Mouse (Mus musculus): ENCODE data around the gene Tbxa2r. TPM values are rescaled to one million over a fixed set of nuclear protein-coding genes. Genes with fewer than 3 reads are reported as not detected.

Tbxa2r gene
- polyA plus RNA-seq, 1 experiment: 2.7 TPM

DNA sequence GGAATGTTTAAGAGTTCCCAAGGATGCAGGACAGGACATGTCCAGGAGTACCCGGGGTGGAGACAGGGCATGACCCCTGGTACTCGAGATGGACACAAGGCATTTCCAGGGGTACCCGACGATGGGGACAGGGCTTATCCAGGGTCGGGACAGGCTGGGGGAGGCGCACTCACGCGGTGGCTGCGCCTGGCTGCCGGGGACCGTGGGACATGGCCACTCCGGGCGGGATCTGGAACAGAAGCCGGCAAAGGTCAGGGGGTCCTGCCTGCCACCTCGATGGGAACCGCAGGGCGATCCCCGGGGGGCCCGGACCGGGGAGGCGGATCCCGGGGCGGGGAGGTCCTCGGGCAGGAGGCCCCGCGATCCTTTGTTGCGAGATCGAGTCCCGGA, 21.4 kb downstream of the Tbxa2r start:
- Histone ChIP-seq H3K27ac (ENCODE audit: insufficient read depth, low read length) (no peak overlapping the region), H3K4me3 (ENCODE audit: insufficient read depth, low read length) (peak overlapping the region; percentile 48)
- TF ChIP-seq CTCF (IDR thresholded peaks at IDR 0.05; ENCODE audit: extremely low read depth, insufficient read depth, low read length) (no peak), POLR2A (IDR thresholded peaks at IDR 0.05; ENCODE audit: extremely low read depth, insufficient read depth, low read length) (no peak)

GRCm38 (mm10) chr10:81350351-81351063, 22.0 kb downstream of the Tbxa2r start, which contains the start of gene Hmg20b:
TSS of gene Hmg20b (minus strand) at chr10:81350480.
- H3K4me3 ChIP-seq (ENCODE audit: insufficient read depth, low read length): peak within 1 kb of the TSS; percentile 48
- peak within 1 kb of the TSS; percentile 82; the same call in 1 of the 2 replicates for H3K27ac ChIP-seq (ENCODE audit: insufficient read depth, low read length)
- H3K4me1 ChIP-seq (ENCODE audit: control insufficient read depth, insufficient read depth, low read length): no peaks in the 10 kb centered on the region
- TF ChIP-seq POLR2A (IDR thresholded peaks at IDR 0.05; ENCODE audit: extremely low read depth, insufficient read depth, low read length) (peak; percentile 30; the same call in 1 of the 2 replicates), CTCF (IDR thresholded peaks at IDR 0.05; ENCODE audit: extremely low read depth, insufficient read depth, low read length) (peak; percentile 79)

More for the DNA sequence above, 21.4 kb downstream of the Tbxa2r start:
- no peaks in the 10 kb centered on the region for H3K4me1 ChIP-seq (ENCODE audit: control insufficient read depth, insufficient read depth, low read length)

DNA sequence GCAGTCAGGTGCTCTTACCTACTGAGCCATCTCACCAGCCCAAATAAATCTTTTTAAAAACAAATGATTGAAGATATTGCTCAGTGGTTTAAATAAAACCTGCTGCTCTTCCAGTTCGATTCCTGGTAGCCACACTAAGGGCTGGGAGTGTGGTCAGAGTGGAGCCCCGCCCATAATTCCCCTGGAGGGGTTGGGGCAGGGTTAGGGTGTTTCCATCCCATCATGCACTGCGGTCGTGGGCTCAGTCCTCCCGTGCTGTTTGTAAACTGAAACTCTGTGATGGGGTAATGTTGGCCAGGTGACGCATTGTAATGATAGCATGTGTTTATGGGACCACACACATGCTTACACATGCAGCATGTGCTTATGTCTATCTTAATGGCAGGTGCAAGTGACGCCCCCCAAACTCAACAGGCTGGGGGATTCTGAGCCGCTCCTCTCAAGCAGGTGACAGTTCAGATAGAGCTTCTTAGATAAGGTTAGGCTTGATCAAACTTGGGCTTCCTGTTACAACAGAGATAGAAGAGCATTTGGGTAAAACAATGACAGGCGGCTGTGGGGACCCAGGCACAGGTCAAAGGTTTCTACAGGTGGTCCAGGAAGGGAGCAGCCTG, 23.3 kb downstream of the Tbxa2r start:
- no peak for TF ChIP-seq CTCF (IDR thresholded peaks at IDR 0.05; ENCODE audit: extremely low read depth, insufficient read depth, low read length)
- no peak for TF ChIP-seq POLR2A (IDR thresholded peaks at IDR 0.05; ENCODE audit: extremely low read depth, insufficient read depth, low read length)
- H3K4me1 ChIP-seq (ENCODE audit: control insufficient read depth, insufficient read depth, low read length): no peaks in the 10 kb centered on the region
- H3K27ac ChIP-seq (ENCODE audit: insufficient read depth, low read length): no peak overlapping the region
- H3K4me3 ChIP-seq (ENCODE audit: insufficient read depth, low read length): no peak overlapping the region

- no peak overlapping the region for H3K27ac ChIP-seq (ENCODE audit: insufficient read depth, low read length)
- H3K4me1 ChIP-seq (ENCODE audit: control insufficient read depth, insufficient read depth, low read length): peaks cover 2% of the 10 kb centered on the region; the same call in 1 of the 2 replicates
- TF ChIP-seq CTCF (IDR thresholded peaks at IDR 0.05; ENCODE audit: extremely low read depth, insufficient read depth, low read length) (no peak), POLR2A (IDR thresholded peaks at IDR 0.05; ENCODE audit: extremely low read depth, insufficient read depth, low read length) (no peak)
- no peak overlapping the region for H3K4me3 ChIP-seq (ENCODE audit: insufficient read depth, low read length)
These were observed 26.4 kb downstream of the Tbxa2r start for GRCm38 (mm10) chr10:81354738-81355477.

- Histone ChIP-seq H3K4me3 (ENCODE audit: insufficient read depth, low read length) (no peak overlapping the region), H3K27ac (ENCODE audit: insufficient read depth, low read length) (no peak overlapping the region), H3K4me1 (ENCODE audit: control insufficient read depth, insufficient read depth, low read length) (peaks cover 2% of the 10 kb centered on the region; the same call in 1 of the 2 replicates)
- TF ChIP-seq CTCF (IDR thresholded peaks at IDR 0.05; ENCODE audit: extremely low read depth, insufficient read depth, low read length) (no peak), POLR2A (IDR thresholded peaks at IDR 0.05; ENCODE audit: extremely low read depth, insufficient read depth, low read length) (no peak)
These were observed 27.0 kb downstream of the Tbxa2r start for GRCm38 (mm10) chr10:81355533-81355932.

DNA sequence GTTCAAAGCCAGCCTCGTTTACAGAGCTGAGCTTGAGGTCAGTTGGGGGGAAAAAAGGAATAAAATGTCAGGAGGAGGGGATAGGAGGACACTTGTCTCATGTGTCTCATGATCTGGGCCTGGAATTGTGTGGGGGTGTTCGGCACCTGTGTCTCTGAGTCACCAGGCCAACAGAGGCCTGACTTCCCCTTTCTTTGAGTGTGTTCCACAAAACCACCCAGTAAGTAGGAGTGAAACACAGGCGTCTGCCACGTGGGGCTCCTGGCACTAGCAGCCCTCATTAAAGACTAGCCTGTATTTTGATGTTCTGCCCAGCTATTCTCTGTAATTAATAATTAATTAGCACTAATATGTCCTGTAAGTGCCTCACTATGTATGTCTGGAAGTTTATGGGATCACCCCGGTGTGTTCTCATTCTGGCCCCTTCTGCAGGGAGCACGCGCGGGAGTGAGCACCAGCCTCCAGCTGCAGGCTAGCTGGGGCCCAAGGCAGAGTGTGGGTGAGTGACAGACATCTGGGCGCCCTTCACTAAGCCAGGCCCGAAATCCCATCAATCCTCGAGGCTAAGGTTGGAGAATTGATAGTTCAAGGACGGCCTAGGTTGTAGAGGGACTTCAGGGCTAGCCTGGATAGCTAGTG, 27.9 kb downstream of the Tbxa2r start:
- Histone ChIP-seq H3K4me1 (ENCODE audit: control insufficient read depth, insufficient read depth, low read length) (peaks cover 2% of the 10 kb centered on the region; the same call in 1 of the 2 replicates), H3K4me3 (ENCODE audit: insufficient read depth, low read length) (peak overlapping the region; percentile 98; the same call in 1 of the 2 replicates), H3K27ac (ENCODE audit: insufficient read depth, low read length) (no peak overlapping the region)
- TF ChIP-seq CTCF (IDR thresholded peaks at IDR 0.05; ENCODE audit: extremely low read depth, insufficient read depth, low read length) (no peak), POLR2A (IDR thresholded peaks at IDR 0.05; ENCODE audit: extremely low read depth, insufficient read depth, low read length) (no peak)

DNA sequence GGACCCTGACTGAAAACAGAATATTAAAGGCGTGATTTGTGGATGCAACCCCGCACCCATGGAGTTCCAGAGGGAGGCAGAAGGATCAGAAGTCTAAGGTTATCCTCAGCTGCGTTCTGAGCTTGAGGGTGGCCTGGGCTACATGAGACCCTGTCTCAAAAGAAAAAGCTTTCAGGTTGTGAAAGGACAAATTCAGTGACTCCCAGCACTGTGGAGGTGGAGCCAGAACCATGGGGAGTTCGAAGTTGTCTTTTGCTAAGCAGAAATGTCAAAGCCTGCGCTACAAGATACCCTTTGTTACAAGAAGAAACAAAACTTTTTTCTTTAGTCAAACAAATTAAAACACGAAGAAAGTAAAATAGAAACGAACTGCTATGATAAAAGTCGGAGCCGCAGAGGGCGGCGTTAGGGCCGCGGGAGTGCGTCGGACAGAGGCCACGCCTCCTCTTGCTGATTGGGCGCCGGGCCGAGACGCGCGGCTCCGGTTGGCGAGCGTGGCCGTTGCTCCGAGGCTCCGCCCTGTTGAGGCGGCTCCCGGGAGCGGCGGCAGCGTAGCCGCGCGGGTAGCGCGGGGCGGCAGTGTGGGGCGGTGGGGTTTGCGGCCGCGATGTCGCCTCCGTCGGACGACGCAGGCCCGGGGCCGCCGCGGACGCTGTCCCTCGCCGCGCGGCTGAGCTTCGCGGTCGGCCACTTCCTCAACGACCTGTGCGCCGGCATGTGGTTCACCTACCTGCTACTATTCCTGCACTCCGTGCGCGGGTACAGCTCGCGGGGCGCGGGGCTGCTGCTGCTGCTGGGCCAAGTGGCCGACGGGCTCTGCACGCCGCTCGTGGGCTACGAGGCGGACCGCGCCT, 28.7 kb downstream of the Tbxa2r start, which contains the start of gene Mfsd12:
Gene Mfsd12 (plus strand): TSS at position 501 of the 854 bp plus-strand sequence.
- H3K4me1 ChIP-seq (ENCODE audit: control insufficient read depth, insufficient read depth, low read length): peaks cover 2% of the 10 kb centered on the region; the same call in 1 of the 2 replicates
- peak within 1 kb of the TSS; percentile 98 for H3K4me3 ChIP-seq (ENCODE audit: insufficient read depth, low read length)
- TF ChIP-seq POLR2A (IDR thresholded peaks at IDR 0.05; ENCODE audit: extremely low read depth, insufficient read depth, low read length) (peak; percentile 25; the same call in 1 of the 2 replicates), CTCF (IDR thresholded peaks at IDR 0.05; ENCODE audit: extremely low read depth, insufficient read depth, low read length) (no peak)
- no peak within 1 kb of the TSS for H3K27ac ChIP-seq (ENCODE audit: insufficient read depth, low read length)

DNA sequence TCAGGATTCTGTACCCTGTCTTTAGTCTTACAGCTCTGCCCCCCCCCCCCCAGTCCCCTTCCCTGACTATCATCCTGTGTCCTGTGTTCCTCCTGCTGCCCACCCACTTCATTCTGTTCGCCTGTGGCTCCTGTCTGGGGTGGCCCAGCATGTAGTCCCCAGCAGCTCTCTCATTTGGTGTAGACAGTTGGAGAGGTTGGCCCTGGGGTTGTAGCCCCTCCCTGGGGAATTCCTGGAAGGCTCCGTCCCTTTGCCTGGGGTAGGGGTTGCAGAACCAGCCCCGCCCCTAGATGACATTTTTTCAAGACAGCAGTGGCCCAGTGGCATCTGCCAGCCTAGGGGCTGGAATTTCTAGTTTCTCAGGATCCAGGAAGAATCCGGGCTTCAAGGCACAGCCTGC, 29.7 kb downstream of the Tbxa2r start:
- TF ChIP-seq POLR2A (IDR thresholded peaks at IDR 0.05; ENCODE audit: extremely low read depth, insufficient read depth, low read length): no peak
- no peak for TF ChIP-seq CTCF (IDR thresholded peaks at IDR 0.05; ENCODE audit: extremely low read depth, insufficient read depth, low read length)
- H3K4me3 ChIP-seq (ENCODE audit: insufficient read depth, low read length): peak overlapping the region; percentile 98
- no peak overlapping the region for H3K27ac ChIP-seq (ENCODE audit: insufficient read depth, low read length)
- peaks cover 2% of the 10 kb centered on the region; the same call in 1 of the 2 replicates for H3K4me1 ChIP-seq (ENCODE audit: control insufficient read depth, insufficient read depth, low read length)

Data from cortical plate, adult 2 months (tissue).